Mouse (Mus musculus) myocyte (in vitro differentiated cells): ENCODE measurements around the gene Akr1c19. TPM values are rescaled to one million over a fixed set of nuclear protein-coding genes. Genes with fewer than 3 reads are reported as not detected.
A peak's percentile ranks its signal among the peaks of the same experiment; 100 is the strongest.

ENCODE experiments used
- H3K27me3 ChIP-seq: one replicate; pipeline ENCODE4 v1.6.1; 2011; ENCODE audit not compliant: control insufficient read depth, insufficient read depth, insufficient read length
- H3K36me3 ChIP-seq: one replicate; pipeline ENCODE4 v1.6.1; 2011; ENCODE audit not compliant: control insufficient read depth, insufficient read depth
- H3K4me2 ChIP-seq: one replicate; pipeline ENCODE4 v1.6.1; 2011; ENCODE audit warnings: low read depth, control low read depth
- H3K4me3 ChIP-seq: one replicate; pipeline ENCODE4 v1.5.1; 2011; ENCODE audit warnings: mild to moderate bottlenecking, control low read depth, moderate library complexity
- H3K79me2 ChIP-seq: one replicate; pipeline ENCODE4 v1.6.1; 2011; ENCODE audit not compliant: control insufficient read depth, insufficient read depth
- H3ac ChIP-seq: one replicate; pipeline ENCODE4 v1.6.1; 2011; ENCODE audit not compliant: control insufficient read depth, insufficient read length
- CEBPB ChIP-seq: IDR thresholded peaks from 2 replicates; pipeline ENCODE4 v1.6.1; 2011; ENCODE audit warnings: mild to moderate bottlenecking, moderate library complexity; ENCODE audit not compliant: poor library complexity, insufficient read depth, severe bottlenecking
- E2F4 ChIP-seq: IDR thresholded peaks from one replicate; pipeline ENCODE4 v1.6.1; 2011; ENCODE audit warnings: mild to moderate bottlenecking, control low read depth, moderate library complexity; ENCODE audit not compliant: insufficient read depth
- MAX ChIP-seq: IDR thresholded peaks from one replicate; pipeline ENCODE4 v1.6.1; 2011; ENCODE audit warnings: low read depth, mild to moderate bottlenecking, control low read depth
- MYOD1 ChIP-seq, 3 experiments: IDR thresholded peaks; one replicate each; pipeline ENCODE4 v1.6.1; 2011; ENCODE audit warnings: control low read depth in 2 of 3, low read depth in 2 of 3, mild to moderate bottlenecking in 2 of 3, moderate library complexity in 1 of 3; ENCODE audit not compliant: insufficient read length in 2 of 3, control insufficient read depth in 1 of 3
- MYOG ChIP-seq, 3 experiments: IDR thresholded peaks; one replicate each; pipeline ENCODE4 v1.6.1; 2011; ENCODE audit warnings: control low read depth in 2 of 3, low read depth in 2 of 3, mild to moderate bottlenecking in 2 of 3; ENCODE audit not compliant: insufficient read length in 2 of 3, control insufficient read depth in 1 of 3, insufficient read depth in 1 of 3
- POLR2A ChIP-seq: IDR thresholded peaks from one replicate; pipeline ENCODE4 v1.6.1; 2011; ENCODE audit warnings: low read depth, mild to moderate bottlenecking, control low read depth, moderate library complexity; ENCODE audit not compliant: insufficient read length
- POLR2AphosphoS2 ChIP-seq: IDR thresholded peaks from one replicate; pipeline ENCODE4 v1.6.1; 2011; ENCODE audit warnings: low read depth, control low read depth; ENCODE audit not compliant: insufficient read length
- REST ChIP-seq: IDR thresholded peaks from one replicate; pipeline ENCODE4 v1.6.1; 2011; ENCODE audit warnings: mild to moderate bottlenecking, control low read depth, moderate library complexity; ENCODE audit not compliant: insufficient read depth, insufficient read length
- SRF ChIP-seq: IDR thresholded peaks from one replicate; pipeline ENCODE4 v1.6.1; 2011; ENCODE audit warnings: low read depth; ENCODE audit not compliant: control insufficient read depth, insufficient read length
- TCF12 ChIP-seq: IDR thresholded peaks from one replicate; pipeline ENCODE4 v1.6.1; 2011; ENCODE audit warnings: mild to moderate bottlenecking, control low read depth; ENCODE audit not compliant: poor library complexity, insufficient read depth, severe bottlenecking
- TCF3 ChIP-seq: IDR thresholded peaks from one replicate; pipeline ENCODE4 v1.6.1; 2011; ENCODE audit warnings: low read depth, control low read depth; ENCODE audit not compliant: insufficient read length
- USF1 ChIP-seq: IDR thresholded peaks from one replicate; pipeline ENCODE4 v1.6.1; 2011; ENCODE audit warnings: low read depth, mild to moderate bottlenecking, control low read depth, moderate library complexity
- polyA plus RNA-seq: library from polyadenylated mRNA; unstranded; fragments of >200 nt; fragmentation: generic; extraction: Trizol; gene quantifications from one replicate; pipeline ENCODE4 v1.2.1, GENCODE M21; 2012; ENCODE audit warnings: missing spikeins

Akr1c19 gene
- polyA plus RNA-seq, 1 experiment = not detected

- TF ChIP-seq MYOD1 (IDR thresholded peaks at IDR 0.05; ENCODE audit: control insufficient read depth in 1 of 3, insufficient read length in 2 of 3, low read depth in 2 of 3) = no peak
- TF ChIP-seq POLR2A = no peak
- TF ChIP-seq USF1 = no peak
- H3ac ChIP-seq = no peak overlapping the region
- H3K79me2 ChIP-seq = no peaks in the 10 kb centered on the region
- no peak overlapping the region for H3K4me3 ChIP-seq
- no peak overlapping the region for H3K4me2 ChIP-seq
- no peaks in the 10 kb centered on the region for H3K27me3 ChIP-seq
- no peaks in the 10 kb centered on the region for H3K36me3 ChIP-seq
Measured at GRCm38 (mm10) chr13:4230841-4231623, 2.5 kb downstream of the Akr1c19 start.

- Histone ChIP-seq H3K79me2 (no peaks in the 10 kb centered on the region), H3K4me2 (no peak overlapping the region), H3K36me3 (no peaks in the 10 kb centered on the region), H3K4me3 (no peak overlapping the region), H3K27me3 (no peaks in the 10 kb centered on the region), H3ac (no peak overlapping the region)
- no peak for TF ChIP-seq REST
- TF ChIP-seq POLR2A = no peak
- no peak for TF ChIP-seq SRF
- TF ChIP-seq USF1 = no peak
- no peak for TF ChIP-seq MYOG (IDR thresholded peaks at IDR 0.05; ENCODE audit: control insufficient read depth in 1 of 3, insufficient read depth in 1 of 3, insufficient read length in 2 of 3, low read depth in 2 of 3)
- TF ChIP-seq TCF3 = no peak
- TF ChIP-seq MAX = no peak
- no peak for TF ChIP-seq TCF12
- no peak for TF ChIP-seq MYOD1 (IDR thresholded peaks at IDR 0.05; ENCODE audit: control insufficient read depth in 1 of 3, insufficient read length in 2 of 3, low read depth in 2 of 3)
- no peak for TF ChIP-seq E2F4
- TF ChIP-seq POLR2AphosphoS2 = no peak
- TF ChIP-seq CEBPB = no peak
Measured at GRCm38 (mm10) chr13:4233135-4233534, 4.6 kb downstream of the Akr1c19 start.

GRCm38 (mm10) chr13:4233536-4234172, 5.2 kb downstream of the Akr1c19 start:
- TF ChIP-seq CEBPB (no peak), TCF3 (no peak), POLR2A (no peak), MAX (no peak), SRF (no peak), POLR2AphosphoS2 (no peak), USF1 (no peak), TCF12 (no peak), E2F4 (no peak), REST (no peak), MYOD1 (IDR thresholded peaks at IDR 0.05; ENCODE audit: control insufficient read depth in 1 of 3, insufficient read length in 2 of 3, low read depth in 2 of 3) (no peak), MYOG (IDR thresholded peaks at IDR 0.05; ENCODE audit: control insufficient read depth in 1 of 3, insufficient read depth in 1 of 3, insufficient read length in 2 of 3, low read depth in 2 of 3) (no peak)
- no peaks in the 10 kb centered on the region for H3K36me3 ChIP-seq

GRCm38 (mm10) chr13:4244861-4245559, 16.5 kb downstream of the Akr1c19 start:
- peak overlapping the region; percentile 12 for H3K4me2 ChIP-seq

More at GRCm38 (mm10) chr13:4233536-4234172, 5.2 kb downstream of the Akr1c19 start:
- Histone ChIP-seq H3K27me3 (no peaks in the 10 kb centered on the region), H3K4me2 (no peak overlapping the region), H3ac (no peak overlapping the region), H3K4me3 (no peak overlapping the region), H3K79me2 (no peaks in the 10 kb centered on the region)

More at GRCm38 (mm10) chr13:4244861-4245559, 16.5 kb downstream of the Akr1c19 start:
- no peak overlapping the region for H3K4me3 ChIP-seq
- H3K27me3 ChIP-seq = no peaks in the 10 kb centered on the region
- H3K36me3 ChIP-seq = no peaks in the 10 kb centered on the region
- no peak overlapping the region for H3ac ChIP-seq
- no peak for TF ChIP-seq REST
- TF ChIP-seq MYOD1 (IDR thresholded peaks at IDR 0.05; ENCODE audit: control insufficient read depth in 1 of 3, insufficient read length in 2 of 3, low read depth in 2 of 3) = no peak
- TF ChIP-seq TCF3 = no peak
- TF ChIP-seq POLR2A = no peak
- no peak for TF ChIP-seq SRF
- no peak for TF ChIP-seq POLR2AphosphoS2
- no peak for TF ChIP-seq MYOG (IDR thresholded peaks at IDR 0.05; ENCODE audit: control insufficient read depth in 1 of 3, insufficient read depth in 1 of 3, insufficient read length in 2 of 3, low read depth in 2 of 3)
- no peak for TF ChIP-seq USF1
- TF ChIP-seq TCF12 = no peak
- TF ChIP-seq CEBPB = no peak
- no peak for TF ChIP-seq MAX
- no peak for TF ChIP-seq E2F4
- H3K79me2 ChIP-seq = no peaks in the 10 kb centered on the region
